Mouse (Mus musculus): Measurements from ENCODE around the gene Bckdhb. TPM values are rescaled to one million over a fixed set of nuclear protein-coding genes. Genes with fewer than 3 reads are reported as not detected.
A peak's percentile ranks its signal among the peaks of the same experiment; 100 is the strongest.

The Bckdhb gene
- polyA plus RNA-seq, 1 experiment from 2014 or later, result 54.8 TPM

DNA sequence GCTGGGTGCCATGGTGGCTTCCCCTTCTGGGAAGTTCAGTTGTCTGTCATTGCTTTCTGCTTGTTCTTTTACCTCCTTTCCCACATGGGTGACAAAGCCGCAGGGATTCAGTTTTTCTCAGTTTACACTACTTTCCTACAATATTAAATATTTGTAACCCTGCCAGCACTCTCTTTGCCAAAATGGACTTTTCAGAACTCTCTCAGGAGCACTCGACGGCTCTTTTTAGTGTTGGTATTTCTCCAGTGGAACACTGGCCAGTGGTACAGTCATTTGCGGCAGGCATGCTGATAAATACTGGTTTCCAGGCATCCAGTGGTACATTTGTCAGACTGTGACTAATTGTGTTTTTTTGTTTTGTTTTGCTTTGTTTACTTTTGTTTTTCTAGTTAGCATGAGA is 139.2 kb downstream of the Bckdhb start:
- Histone ChIP-seq H3K4me3 (ENCODE audit: low read depth, low read length) (no peak overlapping the region), H3K9ac (ENCODE audit: low read length) (no peak overlapping the region), H3K27me3 (ENCODE audit: control insufficient read depth, insufficient read depth, low read length) (no peaks in the 10 kb centered on the region), H3K4me2 (ENCODE audit: low read depth) (no peak overlapping the region), H3K4me1 (ENCODE audit: control insufficient read depth, insufficient read depth, low read length) (no peaks in the 10 kb centered on the region), H3K27ac (ENCODE audit: low read depth, low read length) (no peak overlapping the region), H3K36me3 (ENCODE audit: control insufficient read depth, insufficient read depth, low read length) (no peaks in the 10 kb centered on the region), H3K9me3 (ENCODE audit: control insufficient read depth, low read length) (no peaks in the 10 kb centered on the region)
- ATAC-seq (ENCODE audit: insufficient read depth, low FRiP score, low TSS enrichment), result no peak
- DNase-seq (ENCODE audit: low spot score), result no peak
- WGBS, result 98% methylated on average over 4 of the region's 4 CpGs

DNA sequence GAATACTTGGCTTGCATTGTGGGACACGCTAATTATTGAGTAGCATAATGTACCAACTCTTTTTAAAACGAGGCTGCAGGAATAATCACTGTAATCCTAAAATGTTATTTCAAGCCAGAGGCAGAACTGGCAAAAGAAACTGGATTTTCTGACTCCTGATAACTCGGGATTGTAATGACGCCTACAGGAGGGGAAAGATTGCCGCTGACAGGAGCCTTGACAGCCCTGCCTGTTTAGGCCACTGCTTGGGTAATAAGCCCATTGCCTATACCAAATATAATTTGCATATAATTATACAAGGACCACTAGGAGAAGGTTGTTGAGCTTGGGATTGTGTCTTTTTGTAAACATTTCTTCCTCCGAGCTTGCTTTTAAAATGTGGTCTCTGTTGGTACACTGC is 145.3 kb downstream of the Bckdhb start:
- Histone ChIP-seq H3K27ac (ENCODE audit: low read depth, low read length) (no peak overlapping the region), H3K9ac (ENCODE audit: low read length) (no peak overlapping the region), H3K9me3 (ENCODE audit: control insufficient read depth, low read length) (no peaks in the 10 kb centered on the region), H3K4me1 (ENCODE audit: control insufficient read depth, insufficient read depth, low read length) (no peaks in the 10 kb centered on the region), H3K4me3 (ENCODE audit: low read depth, low read length) (no peak overlapping the region), H3K36me3 (ENCODE audit: control insufficient read depth, insufficient read depth, low read length) (no peaks in the 10 kb centered on the region), H3K27me3 (ENCODE audit: control insufficient read depth, insufficient read depth, low read length) (no peaks in the 10 kb centered on the region), H3K4me2 (ENCODE audit: low read depth) (no peak overlapping the region)
- no peak for DNase-seq (ENCODE audit: low spot score)
- 86% methylated on average over 6 of the region's 6 CpGs for WGBS
- 0 out of 2 replicates have a peak, but pooled peaks have one; percentile 35 for ATAC-seq (ENCODE audit: insufficient read depth, low FRiP score, low TSS enrichment)

DNA sequence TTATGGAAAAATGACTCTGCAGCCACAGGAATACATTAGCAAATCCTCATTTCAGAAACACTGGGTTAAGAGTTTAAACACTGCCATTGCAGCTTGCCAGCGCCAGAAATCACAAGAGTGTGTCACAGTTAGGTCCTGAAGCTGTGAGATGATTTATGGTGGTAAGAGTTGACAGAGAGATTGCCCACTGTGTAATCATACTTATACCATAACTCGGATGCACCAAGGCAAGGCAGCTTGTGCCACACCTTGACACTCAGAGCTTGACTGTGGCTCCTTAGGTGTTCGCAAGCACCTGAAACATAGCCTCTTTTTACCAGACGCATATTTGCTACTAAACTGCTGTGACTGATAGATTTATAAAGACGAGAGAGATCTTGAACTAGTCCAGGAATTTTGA is 145.8 kb downstream of the Bckdhb start:
- H3K27me3 ChIP-seq (ENCODE audit: control insufficient read depth, insufficient read depth, low read length), result no peaks in the 10 kb centered on the region
- H3K4me2 ChIP-seq (ENCODE audit: low read depth), result no peak overlapping the region
- H3K4me1 ChIP-seq (ENCODE audit: control insufficient read depth, insufficient read depth, low read length), result no peaks in the 10 kb centered on the region
- no peak for ATAC-seq (ENCODE audit: insufficient read depth, low FRiP score, low TSS enrichment)
- no peaks in the 10 kb centered on the region for H3K36me3 ChIP-seq (ENCODE audit: control insufficient read depth, insufficient read depth, low read length)
- no peak for DNase-seq (ENCODE audit: low spot score)
- 82% methylated on average over 5 of the region's 5 CpGs for WGBS
- no peaks in the 10 kb centered on the region for H3K9me3 ChIP-seq (ENCODE audit: control insufficient read depth, low read length)
- H3K9ac ChIP-seq (ENCODE audit: low read length), result no peak overlapping the region
- no peak overlapping the region for H3K27ac ChIP-seq (ENCODE audit: low read depth, low read length)
- no peak overlapping the region for H3K4me3 ChIP-seq (ENCODE audit: low read depth, low read length)

DNA sequence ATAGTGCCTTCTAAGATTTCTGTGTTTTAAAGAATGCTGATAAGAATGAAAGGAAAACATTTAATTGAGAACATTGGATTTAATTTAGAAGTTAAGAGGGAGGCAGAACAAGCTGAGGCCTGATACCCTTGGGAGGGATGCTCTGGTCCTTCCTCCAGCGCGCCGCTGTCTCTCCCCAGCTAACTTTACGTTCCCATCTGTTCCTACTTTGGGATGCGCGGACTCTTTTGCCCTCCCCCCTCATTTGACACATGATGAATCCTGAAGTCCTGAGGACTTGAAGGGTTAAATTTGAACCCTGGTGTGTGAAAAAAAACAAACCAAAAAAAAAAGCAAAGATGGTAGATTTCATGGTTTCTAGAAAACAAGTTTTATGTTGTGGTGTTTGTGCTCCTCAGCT is 147.6 kb downstream of the Bckdhb start:
- no peaks in the 10 kb centered on the region for H3K27me3 ChIP-seq (ENCODE audit: control insufficient read depth, insufficient read depth, low read length)
- no peak overlapping the region for H3K27ac ChIP-seq (ENCODE audit: low read depth, low read length)
- WGBS, result 51% methylated on average over 6 of the region's 6 CpGs
- no peak for ATAC-seq (ENCODE audit: insufficient read depth, low FRiP score, low TSS enrichment)
- no peak for DNase-seq (ENCODE audit: low spot score)
- H3K36me3 ChIP-seq (ENCODE audit: control insufficient read depth, insufficient read depth, low read length), result no peaks in the 10 kb centered on the region
- no peaks in the 10 kb centered on the region for H3K4me1 ChIP-seq (ENCODE audit: control insufficient read depth, insufficient read depth, low read length)
- H3K9me3 ChIP-seq (ENCODE audit: control insufficient read depth, low read length), result no peaks in the 10 kb centered on the region
- H3K9ac ChIP-seq (ENCODE audit: low read length), result no peak overlapping the region
- H3K4me3 ChIP-seq (ENCODE audit: low read depth, low read length), result no peak overlapping the region
- no peak overlapping the region for H3K4me2 ChIP-seq (ENCODE audit: low read depth)

DNA sequence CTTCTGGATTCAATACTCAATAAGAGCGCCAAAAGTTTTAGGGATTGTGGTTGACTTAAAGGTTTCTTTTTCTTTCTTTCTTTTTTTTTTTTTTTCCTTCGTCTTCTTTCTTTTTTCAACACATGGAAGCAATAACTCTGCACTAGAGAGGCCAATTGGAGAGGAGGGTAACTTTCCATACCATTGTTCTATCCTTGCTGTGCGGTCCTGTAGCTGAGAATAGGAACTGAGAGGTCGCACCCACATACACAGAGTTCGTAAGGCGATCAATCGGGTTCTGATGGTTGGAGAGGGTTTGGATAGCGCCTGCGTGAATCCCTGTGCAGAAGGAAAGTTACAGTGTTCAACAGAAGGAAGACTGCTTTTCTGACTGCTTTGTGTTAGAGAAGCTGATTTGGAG is 148.3 kb downstream of the Bckdhb start:
- 67% methylated on average over 9 of the region's 9 CpGs for WGBS
- no peaks in the 10 kb centered on the region for H3K36me3 ChIP-seq (ENCODE audit: control insufficient read depth, insufficient read depth, low read length)

DNA sequence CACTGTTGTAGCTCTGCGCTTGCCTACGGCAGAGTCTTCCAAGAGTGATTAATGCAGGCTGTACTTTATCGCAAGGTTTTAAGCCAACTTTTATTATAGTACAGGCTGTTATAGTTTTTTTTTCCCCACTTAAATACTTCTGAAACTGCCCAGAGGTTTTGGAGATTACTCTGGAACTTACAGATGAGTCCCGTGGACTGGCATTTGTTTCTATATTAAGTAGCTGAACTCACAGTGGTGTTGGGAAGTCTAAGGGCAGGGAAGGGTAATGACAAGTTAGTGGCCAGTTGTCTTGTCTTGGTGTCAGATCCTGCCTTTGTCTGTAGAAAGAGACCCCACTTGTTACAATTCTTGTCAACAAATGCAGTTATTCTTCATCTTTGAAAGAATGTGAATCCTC is 158.6 kb downstream of the Bckdhb start:
- no peaks in the 10 kb centered on the region for H3K9me3 ChIP-seq (ENCODE audit: control insufficient read depth, low read length)
- no peaks in the 10 kb centered on the region for H3K27me3 ChIP-seq (ENCODE audit: control insufficient read depth, insufficient read depth, low read length)
- no peaks in the 10 kb centered on the region for H3K36me3 ChIP-seq (ENCODE audit: control insufficient read depth, insufficient read depth, low read length)
- no peak overlapping the region for H3K27ac ChIP-seq (ENCODE audit: low read depth, low read length)
- H3K4me1 ChIP-seq (ENCODE audit: control insufficient read depth, insufficient read depth, low read length), result no peaks in the 10 kb centered on the region
- no peak for DNase-seq (ENCODE audit: low spot score)
- ATAC-seq (ENCODE audit: insufficient read depth, low FRiP score, low TSS enrichment), result no peak
- H3K9ac ChIP-seq (ENCODE audit: low read length), result no peak overlapping the region
- H3K4me2 ChIP-seq (ENCODE audit: low read depth), result no peak overlapping the region
- 85% methylated on average over 4 of the region's 4 CpGs for WGBS
- no peak overlapping the region for H3K4me3 ChIP-seq (ENCODE audit: low read depth, low read length)

More for the DNA sequence above, 148.3 kb downstream of the Bckdhb start:
- no peak for ATAC-seq (ENCODE audit: insufficient read depth, low FRiP score, low TSS enrichment)
- H3K9me3 ChIP-seq (ENCODE audit: control insufficient read depth, low read length), result no peaks in the 10 kb centered on the region
- H3K27me3 ChIP-seq (ENCODE audit: control insufficient read depth, insufficient read depth, low read length), result no peaks in the 10 kb centered on the region
- H3K27ac ChIP-seq (ENCODE audit: low read depth, low read length), result no peak overlapping the region
- DNase-seq (ENCODE audit: low spot score), result no peak
- no peaks in the 10 kb centered on the region for H3K4me1 ChIP-seq (ENCODE audit: control insufficient read depth, insufficient read depth, low read length)
- no peak overlapping the region for H3K4me3 ChIP-seq (ENCODE audit: low read depth, low read length)
- H3K4me2 ChIP-seq (ENCODE audit: low read depth), result no peak overlapping the region
- H3K9ac ChIP-seq (ENCODE audit: low read length), result no peak overlapping the region

DNA sequence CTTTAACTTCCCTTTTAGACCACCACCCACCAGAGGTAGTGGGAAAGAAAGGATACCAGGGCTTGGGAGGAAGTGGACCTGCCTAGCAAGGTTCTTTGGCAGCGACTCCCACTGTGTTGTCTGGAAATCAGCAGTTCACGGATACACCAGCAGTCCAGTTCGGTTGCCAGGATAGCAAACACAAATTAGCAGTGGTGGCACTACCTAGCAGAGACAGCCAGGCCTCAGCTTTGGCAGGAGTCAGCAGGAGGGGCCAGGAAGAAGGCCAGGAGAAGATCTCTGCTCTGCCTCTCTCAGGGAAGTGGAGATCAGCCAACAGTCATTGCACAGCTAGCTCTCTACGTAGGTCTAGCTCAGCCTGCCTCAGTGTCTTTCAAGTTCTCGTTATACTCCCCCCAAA is 159.7 kb downstream of the Bckdhb start:
- Histone ChIP-seq H3K4me1 (ENCODE audit: control insufficient read depth, insufficient read depth, low read length) (no peaks in the 10 kb centered on the region), H3K9ac (ENCODE audit: low read length) (no peak overlapping the region), H3K27me3 (ENCODE audit: control insufficient read depth, insufficient read depth, low read length) (no peaks in the 10 kb centered on the region), H3K9me3 (ENCODE audit: control insufficient read depth, low read length) (no peaks in the 10 kb centered on the region), H3K4me3 (ENCODE audit: low read depth, low read length) (no peak overlapping the region), H3K27ac (ENCODE audit: low read depth, low read length) (no peak overlapping the region), H3K4me2 (ENCODE audit: low read depth) (no peak overlapping the region), H3K36me3 (ENCODE audit: control insufficient read depth, insufficient read depth, low read length) (no peaks in the 10 kb centered on the region)
- WGBS, result 92% methylated on average over 5 of the region's 5 CpGs
- DNase-seq (ENCODE audit: low spot score) (no peak), ATAC-seq (ENCODE audit: insufficient read depth, low FRiP score, low TSS enrichment) (no peak)

DNA sequence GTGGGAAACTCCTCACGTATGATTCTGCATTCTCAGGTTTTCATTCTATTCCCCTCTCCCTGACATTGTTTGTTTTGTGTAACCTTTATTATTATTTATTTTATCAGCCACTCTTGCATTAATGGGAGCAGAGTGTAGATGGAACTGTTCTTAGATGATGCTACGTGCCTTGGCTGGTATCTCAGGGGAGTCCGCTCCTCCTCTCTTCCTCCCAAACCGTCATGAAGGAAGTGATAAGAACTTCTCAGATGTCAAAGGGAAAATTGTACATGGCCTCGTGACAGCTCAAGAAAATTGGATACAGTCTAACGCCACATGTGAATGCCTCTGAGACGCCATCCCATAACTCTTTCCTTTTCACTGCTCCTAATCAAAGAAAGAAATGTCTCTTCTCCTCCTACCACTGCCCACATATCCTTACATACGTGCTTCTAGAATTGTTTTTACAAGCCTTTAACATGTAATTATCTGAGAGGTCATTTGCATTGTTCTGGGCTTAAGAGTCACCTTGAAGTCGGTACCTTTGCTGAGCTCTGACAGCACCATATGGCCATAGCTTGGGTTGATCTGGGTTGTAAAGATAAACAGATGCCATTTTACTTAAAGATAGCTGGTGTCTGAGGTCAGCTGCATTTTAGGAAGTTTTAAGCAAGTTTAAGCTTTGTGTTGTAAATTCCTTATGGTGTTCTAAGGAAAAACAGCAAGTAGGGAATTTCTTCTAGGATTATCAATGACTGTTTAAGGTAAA is 165.5 kb downstream of the Bckdhb start:
- no peak overlapping the region for H3K9ac ChIP-seq (ENCODE audit: low read length)
- no peak for ATAC-seq (ENCODE audit: insufficient read depth, low FRiP score, low TSS enrichment)
- no peak overlapping the region for H3K27ac ChIP-seq (ENCODE audit: low read depth, low read length)

DNA sequence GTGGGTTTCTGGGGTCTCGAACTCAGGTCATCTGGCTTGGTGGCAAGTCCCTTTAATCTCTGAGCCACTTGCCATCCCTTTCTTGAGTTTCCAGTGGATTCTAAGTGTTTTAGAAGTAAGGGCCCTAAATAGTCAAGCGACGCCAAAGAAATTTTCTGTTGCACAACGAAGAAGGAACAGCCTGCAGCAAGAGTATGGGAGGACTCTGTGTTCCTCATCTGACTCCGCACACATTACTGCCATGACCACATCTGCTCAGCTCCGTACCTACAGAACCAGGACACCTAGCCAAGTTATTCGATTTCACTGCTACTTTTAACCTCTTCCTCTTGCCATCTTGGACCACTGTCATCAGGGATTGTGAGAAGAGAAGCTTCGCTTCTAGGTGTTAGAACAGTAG is 168.0 kb downstream of the Bckdhb start:
- no peaks in the 10 kb centered on the region for H3K36me3 ChIP-seq (ENCODE audit: control insufficient read depth, insufficient read depth, low read length)
- 94% methylated on average over 8 of the region's 8 CpGs for WGBS
- H3K9me3 ChIP-seq (ENCODE audit: control insufficient read depth, low read length), result no peaks in the 10 kb centered on the region
- no peak overlapping the region for H3K4me3 ChIP-seq (ENCODE audit: low read depth, low read length)
- ATAC-seq (ENCODE audit: insufficient read depth, low FRiP score, low TSS enrichment), result no peak
- no peak overlapping the region for H3K4me2 ChIP-seq (ENCODE audit: low read depth)
- H3K27ac ChIP-seq (ENCODE audit: low read depth, low read length), result no peak overlapping the region
- no peaks in the 10 kb centered on the region for H3K27me3 ChIP-seq (ENCODE audit: control insufficient read depth, insufficient read depth, low read length)
- H3K4me1 ChIP-seq (ENCODE audit: control insufficient read depth, insufficient read depth, low read length), result no peaks in the 10 kb centered on the region
- H3K9ac ChIP-seq (ENCODE audit: low read length), result no peak overlapping the region
- DNase-seq (ENCODE audit: low spot score), result no peak

More for the DNA sequence above, 165.5 kb downstream of the Bckdhb start:
- H3K4me3 ChIP-seq (ENCODE audit: low read depth, low read length), result no peak overlapping the region
- 76% methylated on average over 9 of the region's 9 CpGs for WGBS
- no peaks in the 10 kb centered on the region for H3K4me1 ChIP-seq (ENCODE audit: control insufficient read depth, insufficient read depth, low read length)
- no peak overlapping the region for H3K4me2 ChIP-seq (ENCODE audit: low read depth)
- no peaks in the 10 kb centered on the region for H3K27me3 ChIP-seq (ENCODE audit: control insufficient read depth, insufficient read depth, low read length)
- H3K9me3 ChIP-seq (ENCODE audit: control insufficient read depth, low read length), result no peaks in the 10 kb centered on the region
- DNase-seq (ENCODE audit: low spot score), result no peak
- H3K36me3 ChIP-seq (ENCODE audit: control insufficient read depth, insufficient read depth, low read length), result no peaks in the 10 kb centered on the region

All from neural tube, embryonic 11.5 days (tissue).